1 mouse cellular context compared by ENCODE assay signal in genomic region chr2:25240723-25241437, GRCm38 (mm10).
TF ChIP-seq lines count a peak whose summit lies in the region.

No protein-coding gene starts in this region.

TF ChIP-seq in CH12.LX, 34 proteins besides CTCF, POLR2A, EP300 and RAD21:
- TF ChIP-seq ZNF384 (IDR thresholded peaks at IDR 0.05; ENCODE audit: low read depth, low read length), result no peak
- peak; percentile 84 for TF ChIP-seq NRF1 (IDR thresholded peaks at IDR 0.05; ENCODE audit: low read depth, low read length)
- no peak for TF ChIP-seq MEF2A (IDR thresholded peaks at IDR 0.05; ENCODE audit: borderline replicate concordance, low read depth, low read length)
- TF ChIP-seq NELFE (IDR thresholded peaks at IDR 0.05; ENCODE audit: low read depth, low read length), result 0 out of 2 replicates have a peak, but pooled peaks have one; percentile 48
- 0 out of 2 replicates have a peak, but pooled peaks have one; percentile 41 for TF ChIP-seq TCF12 (IDR thresholded peaks at IDR 0.05; ENCODE audit: low read depth, low read length)
- no peak; the same call in 1 of the 2 replicates for TF ChIP-seq MXI1 (IDR thresholded peaks at IDR 0.05; ENCODE audit: low read depth, low read length)
